Mouse (Mus musculus): Measurements from ENCODE around the gene Slc12a6.

GRCm38 (mm10) chr2:112296211-112296610 is 30.6 kb downstream of the Slc12a6 start:
- TF ChIP-seq POLR2A (IDR thresholded peaks at IDR 0.05; ENCODE audit: borderline replicate concordance, control insufficient read depth, low read depth, low read length), result no peak
- TF ChIP-seq CTCF (IDR thresholded peaks at IDR 0.05; ENCODE audit: control insufficient read depth, insufficient read depth, low read length), result no peak

All from bone marrow, adult 2 months (tissue).